Mouse (Mus musculus): ENCODE measurements around the gene Cops6.

Gene Cops6

DNA sequence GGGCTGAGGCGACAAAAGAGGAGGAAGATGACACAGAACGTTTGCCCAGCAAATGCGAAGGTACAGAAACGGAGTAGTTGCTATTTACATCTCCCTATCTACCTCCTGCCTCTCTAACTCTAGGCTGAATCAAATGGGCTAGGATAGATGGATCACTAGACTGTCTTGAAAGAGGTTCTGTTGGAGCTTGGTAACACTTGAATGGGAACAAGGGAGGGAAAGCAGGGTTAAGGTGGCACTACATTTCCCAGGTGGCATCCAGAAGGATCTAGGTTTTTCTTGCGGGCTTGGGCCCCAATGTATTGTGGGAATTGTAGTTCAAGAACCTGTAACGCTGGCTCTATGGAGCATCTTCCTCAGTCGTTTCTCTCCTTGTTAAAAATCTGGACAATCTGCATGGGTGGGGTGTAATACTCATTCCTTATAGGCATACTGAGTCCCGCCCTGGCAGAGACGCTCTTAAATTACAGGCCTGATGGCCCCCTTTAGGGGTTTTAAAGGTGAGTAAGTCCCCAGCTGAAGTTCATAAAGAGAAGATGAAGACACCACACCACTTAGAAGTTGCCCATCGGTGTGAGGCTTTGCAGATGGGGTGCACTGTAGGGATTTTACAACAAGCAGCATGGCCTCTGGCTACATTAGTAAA lies 26.9 kb downstream of the Cops6 start:
- DNase-seq (ENCODE audit: low read depth): no peak

DNA sequence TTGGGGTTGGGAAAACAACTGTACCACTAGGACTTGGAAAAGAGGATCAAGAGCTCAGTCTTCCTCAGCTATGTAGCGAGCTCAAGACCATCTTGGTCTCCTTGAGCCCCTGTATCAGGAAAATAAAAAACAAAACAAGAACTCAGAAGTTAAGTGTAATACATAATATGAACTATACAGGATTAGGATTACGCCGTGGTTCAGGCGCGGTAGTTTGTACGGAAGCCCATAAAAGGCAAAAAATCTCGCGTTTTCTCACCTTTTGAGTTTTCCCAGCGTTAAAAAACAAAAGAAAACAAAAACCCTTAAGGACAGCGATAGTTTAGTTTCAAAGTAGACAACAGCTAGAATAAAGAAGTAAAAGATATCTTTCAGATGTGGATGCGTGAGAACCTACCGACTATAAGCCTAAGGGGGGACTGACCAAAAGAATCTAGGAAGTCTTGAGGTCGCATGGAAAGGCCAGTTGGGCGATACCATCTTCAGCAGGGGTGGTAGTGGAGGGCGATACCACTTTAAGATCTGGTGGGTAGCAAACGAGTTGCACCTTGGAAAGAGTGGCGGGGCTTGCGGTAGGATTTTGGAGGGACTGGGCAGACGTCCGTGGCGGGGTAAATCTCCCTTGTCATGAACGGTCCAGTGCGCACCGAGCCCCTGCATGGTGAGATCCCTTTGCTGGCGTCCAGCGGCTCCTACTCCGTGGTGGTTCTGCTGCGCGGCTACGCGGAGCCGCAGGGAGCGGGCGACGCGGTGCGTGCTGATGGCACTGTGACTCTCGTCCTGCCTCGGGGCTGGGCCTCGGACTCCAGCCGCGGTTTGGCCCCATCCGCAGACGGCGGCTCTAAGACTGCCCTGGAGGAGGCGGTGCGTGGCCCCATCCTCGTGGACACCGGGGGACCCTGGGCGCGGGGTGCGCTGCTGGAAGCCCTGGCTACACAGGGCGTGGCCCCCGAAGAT lies 33.2 kb downstream of the Cops6 start, which contains the start of gene Mblac1:
Mblac1 (plus strand) TSS at position 544 of the 957 bp plus-strand sequence.
- peak; percentile 82 for DNase-seq (ENCODE audit: low read depth)

DNA sequence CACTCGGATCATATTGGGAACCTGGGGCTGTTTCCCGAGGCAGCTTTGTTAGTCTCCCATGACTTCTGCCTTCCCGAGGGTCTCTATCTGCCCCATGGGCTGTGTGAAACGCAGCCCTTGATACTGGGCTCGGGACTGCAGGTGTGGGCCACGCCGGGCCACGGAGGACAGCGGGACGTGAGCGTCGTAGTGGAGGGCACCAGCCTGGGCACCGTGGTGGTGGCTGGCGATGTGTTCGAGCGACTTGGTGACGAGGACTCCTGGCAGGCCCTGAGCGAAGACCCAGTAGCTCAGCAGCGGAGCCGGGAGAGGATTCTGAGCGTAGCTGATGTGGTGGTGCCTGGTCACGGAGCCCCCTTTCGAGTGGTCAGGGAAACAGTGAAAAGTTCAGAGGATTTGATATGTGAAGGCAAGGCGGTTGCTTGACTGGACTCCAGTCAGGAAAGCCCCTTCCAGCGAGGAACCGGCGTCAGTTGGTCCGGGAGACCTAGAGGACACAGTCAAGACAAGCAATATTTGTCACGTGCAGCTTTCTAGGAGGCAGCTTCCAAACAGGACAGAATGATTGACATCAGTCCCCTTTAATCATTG lies 34.0 kb downstream of the Cops6 start:
- DNase-seq (ENCODE audit: low read depth): no peak

DNA sequence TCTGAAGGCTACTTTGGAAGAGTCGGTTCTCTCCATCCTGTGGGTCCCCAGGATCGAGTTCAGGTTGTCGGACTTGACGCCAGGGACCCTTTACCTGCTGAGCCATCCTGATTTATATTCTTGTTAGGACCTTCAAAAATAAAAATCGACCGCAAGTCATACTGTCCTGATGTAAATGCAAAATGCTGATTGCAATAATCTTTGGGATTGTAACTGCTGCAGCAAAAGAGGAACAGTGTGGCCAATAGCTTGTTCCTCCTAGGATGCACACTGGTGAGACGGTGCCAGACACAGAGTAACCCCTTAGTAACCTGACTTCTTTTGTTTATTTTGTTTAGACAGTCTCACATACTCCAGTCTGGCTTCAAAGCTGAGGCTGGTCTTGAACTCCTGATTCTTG lies 34.6 kb downstream of the Cops6 start:
- DNase-seq (ENCODE audit: low read depth): no peak

DNA sequence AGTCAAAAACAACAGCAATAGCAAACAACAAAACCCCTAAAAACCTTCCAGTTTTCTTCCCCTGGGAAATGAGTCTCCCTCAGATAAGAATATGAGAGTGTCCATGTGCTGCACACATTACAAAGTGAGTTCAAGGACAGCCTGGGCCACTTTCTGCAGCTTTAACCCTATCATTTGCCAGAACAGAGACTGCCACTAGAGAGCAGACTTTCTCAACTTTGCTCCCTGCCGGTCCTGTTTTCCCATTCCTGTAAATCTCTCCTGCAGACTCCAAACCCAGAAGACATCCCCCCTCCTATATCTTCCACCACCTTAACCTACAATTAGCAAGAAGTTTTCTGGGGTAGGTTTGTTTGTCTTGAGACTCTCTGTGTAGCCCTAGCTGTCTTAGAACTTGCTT lies 38.7 kb downstream of the Cops6 start:
- no peak for DNase-seq (ENCODE audit: low read depth)

DNA sequence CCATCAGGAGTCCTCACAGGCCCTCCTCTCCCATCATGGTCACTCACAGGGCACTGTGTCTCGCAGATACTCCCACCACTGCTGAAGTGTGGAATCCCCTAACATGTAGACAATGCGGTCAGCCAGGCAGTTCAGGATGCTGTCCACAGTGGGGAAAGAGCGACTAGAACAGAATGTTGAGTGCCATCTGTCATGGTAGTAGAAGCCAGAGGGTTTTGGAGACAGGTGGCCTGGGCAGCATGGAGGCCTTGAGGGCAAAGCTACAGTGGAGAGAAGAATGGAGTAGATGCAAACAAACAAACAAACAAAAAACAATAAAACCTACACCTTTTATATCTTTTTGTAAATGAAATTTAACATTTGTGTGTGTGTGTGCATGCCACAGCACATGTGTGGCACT lies 41.2 kb downstream of the Cops6 start:
- DNase-seq (ENCODE audit: low read depth): no peak

DNA sequence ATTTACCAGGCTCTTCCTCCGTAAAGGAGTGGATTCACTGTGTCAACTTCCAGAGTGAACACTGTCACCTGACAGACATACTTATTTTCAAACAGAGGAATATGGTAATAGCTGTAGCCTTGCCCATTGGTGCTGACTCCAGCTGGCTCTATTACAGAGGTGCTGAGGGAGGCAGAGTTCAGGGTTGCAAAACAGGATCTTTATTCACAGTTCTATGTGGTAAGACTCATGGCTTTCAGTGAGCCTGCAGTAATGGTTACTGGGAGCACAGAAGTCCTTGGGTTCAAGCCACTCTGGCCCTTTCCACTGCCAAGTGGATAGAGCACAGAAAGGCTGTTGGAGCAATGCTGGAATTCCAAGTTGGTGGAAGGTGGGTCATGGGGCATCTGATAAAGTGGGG lies 46.4 kb downstream of the Cops6 start:
- DNase-seq (ENCODE audit: low read depth): no peak

DNA sequence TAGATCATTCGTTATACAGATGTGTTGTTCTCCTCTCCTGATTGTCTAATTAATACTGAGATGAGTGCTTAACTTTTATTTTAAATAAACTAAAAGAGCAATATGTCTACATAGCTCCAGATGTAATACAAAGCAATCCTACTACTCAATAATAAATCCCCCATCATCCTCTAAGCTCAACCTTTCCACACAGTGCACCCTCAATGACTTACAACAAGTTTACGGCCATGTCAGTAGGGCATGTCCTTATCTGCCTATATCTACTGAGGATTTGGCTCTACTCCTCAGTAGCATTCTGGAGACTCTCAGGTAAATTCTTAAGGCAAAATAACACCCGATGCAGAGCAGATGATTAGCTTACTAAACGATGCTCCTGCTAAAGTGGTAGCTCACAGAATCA lies 47.0 kb downstream of the Cops6 start:
- no peak for DNase-seq (ENCODE audit: low read depth)
